Mouse (Mus musculus) cerebellum, adult 11-12 months (tissue): ENCODE measurements around the gene Cyp4f14.
"Not testable (repeated sequence)": the region's sequence is repeated elsewhere in the genome, so short reads cannot be mapped to it uniquely, and the experiment has no call there.

Experiments used
- DNase-seq: peaks from one replicate; pipeline ENCODE4 v3.0.0; 2022

Cyp4f14 gene

DNA sequence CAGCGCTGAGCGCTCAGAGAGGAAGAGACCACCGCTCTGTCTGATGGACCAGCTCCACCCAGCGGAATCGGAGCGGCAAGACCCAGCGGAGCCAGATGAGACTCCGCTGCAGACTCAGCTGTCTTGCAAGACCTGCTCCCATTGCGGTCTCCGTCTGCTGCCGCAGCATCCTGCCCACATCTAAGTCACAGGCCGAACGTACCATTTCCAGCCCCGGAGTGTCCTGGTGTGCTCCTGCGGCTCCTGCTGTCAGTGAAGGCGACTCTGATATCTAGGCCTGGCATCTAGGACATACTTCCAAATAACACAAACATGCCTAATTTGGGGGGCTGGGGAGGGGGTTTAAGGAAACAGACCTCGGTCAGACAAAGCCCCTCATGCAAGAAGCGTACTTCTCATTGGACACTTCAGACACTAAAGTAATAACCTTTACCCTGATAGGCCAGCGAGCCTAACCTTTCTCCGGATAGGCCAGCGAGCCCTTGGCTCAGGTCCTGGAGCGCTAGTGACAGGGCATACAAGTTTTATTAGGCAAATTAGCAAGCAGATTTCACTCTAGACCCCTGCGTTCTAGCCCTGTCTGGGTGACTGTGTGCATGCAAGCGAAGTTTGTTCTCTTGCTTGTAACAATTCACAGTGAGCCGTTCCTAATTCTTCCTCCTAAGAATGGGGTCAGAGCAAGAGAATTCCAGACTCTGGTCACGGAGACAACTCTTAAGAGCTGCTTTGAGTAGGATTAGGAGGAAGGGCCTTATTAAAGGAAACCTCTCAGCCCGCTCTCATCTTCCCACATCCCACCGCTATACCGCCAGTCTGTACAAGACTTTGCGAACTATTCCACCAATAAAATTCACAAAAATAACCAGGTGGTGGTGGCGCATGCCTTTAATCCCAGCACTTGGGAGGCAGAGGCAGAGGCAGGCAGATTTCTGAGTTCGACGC, 25.6 kb downstream of the Cyp4f14 start, which contains the start of gene Zfp870:
Gene Zfp870, minus strand, starts transcription at position 404 of the 942 bp plus-strand sequence.
- peak; percentile 82 for DNase-seq

DNA sequence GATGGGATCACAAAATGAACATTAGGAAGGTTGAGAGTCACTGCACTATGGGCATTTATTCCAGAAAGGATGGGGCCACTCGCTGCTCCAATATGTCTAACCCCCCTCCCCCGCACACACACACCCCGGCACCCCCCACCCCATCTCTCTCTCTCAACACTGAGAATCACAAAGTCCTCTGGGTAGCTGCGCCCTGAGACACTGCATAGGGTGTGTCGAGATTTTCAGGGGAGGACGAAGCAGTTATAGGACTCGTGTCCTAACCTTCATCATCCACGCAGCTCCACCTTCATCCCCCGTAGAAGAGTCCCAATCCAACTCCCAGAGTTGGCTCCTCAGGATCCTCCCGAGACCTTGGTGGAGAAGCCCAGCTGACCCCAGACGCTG, 26.3 kb downstream of the Cyp4f14 start:
- no peak for DNase-seq

DNA sequence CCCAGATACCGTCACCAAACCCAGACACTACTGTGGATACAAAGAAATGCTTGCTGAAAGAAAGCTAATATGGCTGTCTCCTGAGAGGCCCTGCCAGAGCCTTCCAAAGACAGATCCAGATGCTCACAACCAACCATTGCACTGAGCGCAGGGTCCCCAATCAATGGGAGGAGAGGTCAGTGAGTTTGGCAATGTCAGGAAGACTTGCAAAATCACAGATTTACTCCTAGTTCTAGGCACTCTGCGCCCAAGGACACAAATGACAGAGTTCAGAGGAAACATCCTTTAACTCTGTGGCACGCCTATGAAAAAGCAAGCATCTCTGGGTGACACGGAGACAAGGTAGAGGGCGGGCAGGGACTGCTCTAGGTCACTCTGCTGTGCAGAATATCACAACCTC, 27.5 kb downstream of the Cyp4f14 start:
- no peak for DNase-seq

DNA sequence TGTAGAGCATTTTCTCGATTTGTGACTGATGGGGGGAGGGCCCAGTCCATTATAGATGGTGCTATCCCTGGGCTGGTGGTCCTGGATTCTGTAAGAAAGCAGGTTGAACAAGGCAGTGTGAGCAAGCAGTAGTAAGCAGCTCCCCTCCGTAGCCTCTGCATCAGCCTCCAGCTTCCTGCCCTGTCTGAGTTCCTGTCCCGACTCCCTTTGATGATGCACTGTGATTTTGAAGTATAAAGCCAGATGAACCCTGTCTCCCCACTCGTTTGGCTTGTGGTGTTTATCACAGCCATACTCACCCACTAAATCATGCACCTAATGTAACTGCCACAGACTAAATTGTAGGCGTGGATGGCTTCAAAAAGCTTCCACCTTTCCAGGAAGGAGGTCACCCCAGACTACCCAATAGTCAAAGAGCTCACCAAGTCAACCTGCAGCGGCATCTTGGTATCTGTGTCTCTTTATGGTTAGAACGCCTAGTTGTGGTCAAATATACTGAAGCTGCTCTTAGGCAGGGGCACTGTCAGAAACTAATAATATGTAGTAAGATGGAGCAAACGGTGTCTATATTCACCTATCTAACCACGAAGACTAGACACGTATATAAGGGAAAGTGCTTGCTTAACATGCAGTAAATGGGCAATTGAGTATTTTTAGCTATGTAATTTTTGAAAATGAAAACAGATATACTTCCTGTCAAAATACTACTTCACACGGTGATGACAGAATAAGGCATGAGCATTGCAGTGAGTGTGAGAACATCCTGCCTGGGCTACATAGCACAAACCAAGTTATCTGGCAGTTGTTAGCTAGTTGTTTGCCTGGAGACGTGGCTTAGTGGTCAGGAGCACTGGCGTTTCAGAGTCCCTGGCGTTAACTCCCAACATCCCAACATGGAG, 36.6 kb downstream of the Cyp4f14 start:
- no peak for DNase-seq

DNA sequence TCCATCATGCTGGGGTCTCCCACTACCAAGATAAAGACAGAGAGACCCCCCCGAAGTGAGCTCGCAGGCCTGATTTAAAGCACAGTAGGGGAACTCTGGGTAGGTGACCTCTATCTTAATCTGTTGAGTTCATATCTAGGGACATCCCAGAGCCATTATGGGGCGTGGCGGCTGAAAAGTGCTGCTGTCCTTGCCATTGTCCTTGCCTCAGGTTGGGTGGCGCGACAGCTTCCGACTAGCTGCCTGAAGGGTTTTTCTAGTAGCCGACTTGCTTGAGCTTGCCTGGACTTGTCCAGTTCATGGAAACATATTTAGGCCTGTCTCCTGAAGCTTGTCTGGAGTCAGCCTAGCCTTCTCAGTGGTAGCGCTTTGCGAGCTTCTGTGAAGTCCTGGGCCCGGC, 38.4 kb downstream of the Cyp4f14 start:
- DNase-seq: no peak

DNA sequence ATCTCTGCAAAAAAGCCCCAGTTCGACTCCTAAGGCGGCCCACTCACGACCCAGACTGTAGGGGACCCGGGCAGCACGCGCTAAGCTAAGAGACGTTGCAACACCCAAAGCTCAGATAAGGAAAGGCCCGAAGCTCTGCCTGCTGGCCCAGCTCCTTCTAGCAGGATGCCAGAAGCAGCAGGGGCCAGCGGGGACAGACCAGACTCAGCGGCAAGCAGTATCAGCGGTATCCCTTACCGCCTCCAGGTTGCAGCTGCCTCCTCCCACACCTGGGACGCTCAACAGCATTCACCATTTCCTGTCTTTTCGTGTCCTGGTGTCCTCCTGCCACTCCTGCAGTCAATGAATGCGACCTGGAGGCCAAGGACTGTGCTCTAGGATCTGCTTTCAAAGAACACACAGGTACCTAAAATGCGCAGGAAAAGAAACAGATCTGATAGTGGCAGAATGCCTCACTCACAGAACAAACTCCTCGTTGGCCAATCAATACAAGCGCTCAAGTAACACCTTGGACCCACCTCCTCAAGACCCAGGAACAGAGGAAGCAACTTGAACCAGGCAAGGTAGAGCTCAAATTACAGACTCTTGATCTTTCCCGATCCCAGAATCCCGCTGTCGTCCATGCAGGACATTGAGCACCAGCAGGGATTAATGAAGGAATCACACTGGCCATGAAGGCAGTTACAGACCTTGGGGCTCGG, 39.5 kb downstream of the Cyp4f14 start:
- no peak for DNase-seq

DNA sequence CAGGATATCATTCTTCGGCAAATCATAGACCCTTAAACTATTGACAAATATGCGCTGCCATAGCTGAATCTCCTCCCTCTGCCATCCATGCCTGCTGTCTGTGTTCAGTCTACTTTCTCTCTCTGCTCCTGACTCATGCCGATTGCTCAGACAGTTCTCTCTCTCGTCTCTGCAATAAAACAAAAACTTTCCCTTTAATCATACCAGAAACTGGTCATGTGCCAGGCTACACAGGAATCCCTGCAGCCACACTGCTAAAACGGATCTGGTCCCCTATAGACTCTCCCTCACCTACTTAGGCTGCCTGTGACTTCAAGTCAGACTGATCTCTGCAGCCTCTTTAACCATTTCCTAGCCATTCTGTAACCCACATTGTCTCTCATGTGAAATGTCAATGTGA, 44.4 kb downstream of the Cyp4f14 start:
- DNase-seq: no peak

DNA sequence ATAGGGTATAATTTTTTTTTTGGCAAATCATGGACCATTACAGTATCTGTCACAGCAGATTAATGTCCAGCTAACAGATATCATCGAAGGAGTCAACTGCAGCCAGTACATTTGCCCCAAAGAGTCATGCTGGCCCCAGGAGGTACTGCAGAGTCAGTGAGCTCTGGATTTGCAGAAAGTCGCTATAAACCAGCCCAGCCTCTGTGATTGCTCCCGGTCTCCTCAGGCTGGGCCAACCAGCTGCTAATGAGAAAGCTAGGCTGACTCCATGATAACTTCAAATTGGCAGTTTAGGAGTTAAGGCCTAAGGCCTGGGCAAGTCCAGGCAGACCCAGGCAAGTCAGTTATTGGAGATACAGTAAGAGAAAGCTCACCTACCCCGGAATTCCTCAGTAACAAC, 45.1 kb downstream of the Cyp4f14 start:
- DNase-seq: no peak

DNA sequence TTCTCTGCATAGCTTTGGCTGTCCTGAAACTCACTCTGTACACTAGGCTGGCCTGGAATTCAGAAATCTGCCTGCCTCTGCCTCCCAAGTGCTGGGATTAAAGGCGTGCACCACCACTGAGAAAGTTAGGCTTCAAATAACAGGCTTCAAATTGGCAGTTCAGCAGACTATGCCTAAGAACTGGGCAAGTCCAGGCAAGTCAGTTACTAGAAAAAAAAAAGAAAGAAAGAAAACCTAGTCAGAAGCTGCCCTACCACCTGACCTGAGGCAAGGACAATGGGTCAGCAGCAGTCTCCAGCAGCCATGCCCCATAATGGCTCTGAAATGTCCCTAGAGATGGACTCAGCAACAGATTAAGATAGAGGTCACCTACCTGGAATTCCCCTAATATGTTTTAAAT, 45.7 kb downstream of the Cyp4f14 start:
- DNase-seq: no peak

DNA sequence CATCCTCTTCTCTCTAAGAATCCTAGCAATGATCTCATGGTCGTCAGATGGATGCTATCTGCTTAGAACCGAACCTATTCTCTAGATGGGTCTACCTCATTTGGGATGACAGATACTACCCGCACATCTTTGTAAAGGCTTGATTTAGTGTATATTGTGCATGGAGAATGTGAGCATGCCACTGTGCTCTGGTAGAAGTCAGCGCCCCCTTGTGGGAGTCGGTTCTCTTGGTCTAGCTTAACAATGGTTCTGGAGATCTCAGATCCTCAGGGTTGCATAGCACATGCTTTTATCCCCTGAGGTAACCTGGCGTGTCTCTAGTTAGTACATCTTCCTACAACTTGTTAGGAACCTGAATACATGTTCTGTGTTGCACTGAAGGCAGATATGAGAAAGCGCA, 49.9 kb downstream of the Cyp4f14 start:
- DNase-seq: not testable (repeated sequence)

DNA sequence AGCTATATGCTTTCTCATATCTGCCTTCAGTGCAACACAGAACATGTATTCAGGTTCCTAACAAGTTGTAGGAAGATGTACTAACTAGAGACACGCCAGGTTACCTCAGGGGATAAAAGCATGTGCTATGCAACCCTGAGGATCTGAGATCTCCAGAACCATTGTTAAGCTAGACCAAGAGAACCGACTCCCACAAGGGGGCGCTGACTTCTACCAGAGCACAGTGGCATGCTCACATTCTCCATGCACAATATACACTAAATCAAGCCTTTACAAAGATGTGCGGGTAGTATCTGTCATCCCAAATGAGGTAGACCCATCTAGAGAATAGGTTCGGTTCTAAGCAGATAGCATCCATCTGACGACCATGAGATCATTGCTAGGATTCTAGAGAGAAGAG, 60.4 kb downstream of the Cyp4f14 start:
- not testable (repeated sequence) for DNase-seq
